Mouse (Mus musculus): ENCODE measurements around the gene Tnf. TPM values are rescaled to one million over a fixed set of nuclear protein-coding genes. Genes with fewer than 3 reads are reported as not detected.

The Tnf gene
- total and polyA plus RNA-seq, 3 experiments = 18.8 to 25.2 (median 20.8) TPM

DNA sequence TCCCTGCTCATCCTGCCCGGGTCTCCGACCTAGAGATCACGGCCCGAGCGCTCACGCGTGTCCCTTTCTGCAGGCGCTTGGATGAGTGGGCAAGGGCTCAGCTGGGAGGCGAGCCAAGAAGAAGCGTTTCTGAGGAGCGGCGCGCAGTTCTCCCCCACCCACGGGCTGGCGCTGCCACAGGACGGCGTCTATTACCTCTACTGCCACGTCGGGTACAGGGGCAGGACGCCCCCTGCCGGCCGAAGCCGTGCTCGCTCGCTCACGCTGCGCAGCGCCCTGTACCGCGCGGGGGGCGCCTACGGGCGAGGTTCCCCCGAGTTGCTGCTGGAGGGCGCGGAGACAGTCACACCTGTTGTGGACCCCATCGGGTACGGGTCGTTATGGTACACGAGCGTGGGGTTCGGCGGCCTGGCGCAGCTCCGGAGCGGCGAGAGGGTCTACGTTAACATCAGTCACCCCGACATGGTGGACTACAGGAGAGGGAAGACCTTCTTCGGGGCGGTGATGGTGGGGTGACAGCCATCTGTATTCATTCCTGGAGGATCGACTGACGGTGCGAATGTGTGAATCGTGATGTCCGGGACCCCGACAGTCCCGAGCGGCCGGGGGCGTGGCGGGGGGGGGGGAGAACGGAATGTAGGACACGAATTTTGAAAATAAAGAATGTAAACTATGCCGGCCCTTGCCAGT is 6.0 kb downstream of the Tnf start:
- peak; percentile 81 for DNase-seq (ENCODE audit: extremely low read depth)
- Histone ChIP-seq H3K79me2 (replicated peaks; ENCODE audit: control insufficient read depth, extremely low read depth, insufficient read depth, poor library complexity, severe bottlenecking) (peaks cover 18% of the 10 kb centered on the region), H3K27me3 (replicated peaks) (no peaks in the 10 kb centered on the region), H3K4me2 (ENCODE audit: insufficient read depth, low read depth, poor library complexity, severe bottlenecking) (peak overlapping the region; percentile 92), H3K4me3 (replicated peaks in 1 of 3; ENCODE audit: low read depth in 2 of 3, low read length in 2 of 3, poor library complexity in 1 of 3) (peak overlapping the region; percentile 60 to 80 (median 78)), H3K9ac (ENCODE audit: insufficient read depth, low read depth) (peak overlapping the region; percentile 71), H3K4me1 (ENCODE audit: control insufficient read depth in 1 of 2, insufficient read depth in 2 of 2) (peaks cover 21 to 44% of the 10 kb centered on the region in 2 experiments), H3K27ac (ENCODE audit: insufficient read depth, low read depth) (peak overlapping the region; percentile 96), H3K9me3 (replicated peaks; ENCODE audit: low read length) (no peaks in the 10 kb centered on the region), H3K36me3 (replicated peaks in 1 of 2; ENCODE audit: control insufficient read depth in 1 of 2, insufficient read depth in 1 of 2, low read length in 1 of 2) (peaks cover 3 to 15% of the 10 kb centered on the region in 2 experiments)
- in situ Hi-C loops (cut with MboI; ENCODE audit: low pct_ligation_motif_present, low pct_unique_long_range_greater_than_20kb, low sequenced_read_pairs) = no loop called here
- dilution Hi-C loops (cut with MboI; ENCODE audit: extremely low pct_ligation_motif_present, extremely low pct_unique_long_range_greater_than_20kb, low sequenced_read_pairs) = no loop called here
- no peak for TF ChIP-seq GABPA (IDR thresholded peaks at IDR 0.05; ENCODE audit: insufficient replicate concordance, low read depth, low read length)
- peak; percentile 59 for TF ChIP-seq NELFE (IDR thresholded peaks at IDR 0.05; ENCODE audit: low read depth, low read length)
- peak; percentile 39 for TF ChIP-seq CHD2 (IDR thresholded peaks at IDR 0.05; ENCODE audit: low read length)
- TF ChIP-seq CHD1 (IDR thresholded peaks at IDR 0.05; ENCODE audit: low read depth, low read length) = peak; percentile 84; the same call in 1 of the 2 replicates
- TF ChIP-seq USF1 (IDR thresholded peaks at IDR 0.05; ENCODE audit: low read depth, low read length) = no peak
- peak; percentile 40; the same call in 1 of the 2 replicates for TF ChIP-seq ZNF384 (IDR thresholded peaks at IDR 0.05; ENCODE audit: low read depth, low read length)
- no peak for TF ChIP-seq PAX5 (IDR thresholded peaks at IDR 0.05; ENCODE audit: low read length)
- TF ChIP-seq HCFC1 (IDR thresholded peaks at IDR 0.05; ENCODE audit: low read depth, low read length) = no peak
- TF ChIP-seq MYC (IDR thresholded peaks at IDR 0.05; ENCODE audit: low read depth, low read length) = 0 out of 2 replicates have a peak, but pooled peaks have one; percentile 51
- peak; percentile 63; the same call in 1 of the 2 replicates for TF ChIP-seq MAX (IDR thresholded peaks at IDR 0.05; ENCODE audit: low read length)
- TF ChIP-seq MXI1 (IDR thresholded peaks at IDR 0.05; ENCODE audit: low read depth, low read length) = peak; percentile 87
- TF ChIP-seq SMC3 (IDR thresholded peaks at IDR 0.05; ENCODE audit: low read depth, low read length) = peak; percentile 93
- no peak for TF ChIP-seq TBP (conservative IDR thresholded peaks at IDR 0.05; ENCODE audit: low read depth, low read length)
- TF ChIP-seq POLR2A (IDR thresholded peaks at IDR 0.05; ENCODE audit: low read depth, low read length) = no peak
- TF ChIP-seq CTCF (conservative IDR thresholded peaks at IDR 0.05 in 1 of 2, IDR thresholded peaks at IDR 0.05 in 1 of 2; ENCODE audit: low read depth in 2 of 2, low read length in 2 of 2) = peak; percentile 44 to 99; a peak in 3 of 4 replicates
- TF ChIP-seq USF2 (conservative IDR thresholded peaks at IDR 0.05; ENCODE audit: low read depth, low read length) = no peak
- no peak for TF ChIP-seq JUN (IDR thresholded peaks at IDR 0.05; ENCODE audit: insufficient read depth, low read depth, low read length)
- no peak for TF ChIP-seq KAT2A (IDR thresholded peaks at IDR 0.05; ENCODE audit: insufficient replicate concordance, low read length)
- no peak for TF ChIP-seq POLR2AphosphoS2 (IDR thresholded peaks at IDR 0.05; ENCODE audit: low read depth, low read length)
- TF ChIP-seq ZMIZ1 (IDR thresholded peaks at IDR 0.05; ENCODE audit: low read depth, low read length) = 0 out of 2 replicates have a peak, but pooled peaks have one; percentile 20
- peak; percentile 66 for TF ChIP-seq ZC3H11A (IDR thresholded peaks at IDR 0.05; ENCODE audit: low read depth, low read length)
- TF ChIP-seq RCOR1 (conservative IDR thresholded peaks at IDR 0.05; ENCODE audit: low read depth, low read length) = peak; percentile 60; the same call in 1 of the 2 replicates
- TF ChIP-seq SIN3A (IDR thresholded peaks at IDR 0.05; ENCODE audit: low read length) = peak; percentile 87
- TF ChIP-seq NRF1 (IDR thresholded peaks at IDR 0.05; ENCODE audit: low read depth, low read length) = peak; percentile 57; the same call in 1 of the 2 replicates
- no peak for TF ChIP-seq MAFK (IDR thresholded peaks at IDR 0.05; ENCODE audit: insufficient replicate concordance, low read length)
- peak; percentile 72 for TF ChIP-seq RAD21 (IDR thresholded peaks at IDR 0.05; ENCODE audit: low read depth, low read length)
- no peak for TF ChIP-seq JUND (conservative IDR thresholded peaks at IDR 0.05; ENCODE audit: low read depth, low read length)
- peak; percentile 54; the same call in 1 of the 2 replicates for TF ChIP-seq TCF12 (IDR thresholded peaks at IDR 0.05; ENCODE audit: low read depth, low read length)
- TF ChIP-seq ETS1 (conservative IDR thresholded peaks at IDR 0.05; ENCODE audit: low read depth, low read length) = no peak
- TF ChIP-seq MAZ (IDR thresholded peaks at IDR 0.05; ENCODE audit: low read depth, low read length) = peak; percentile 90
- 0 out of 2 replicates have a peak, but pooled peaks have one; percentile 5 for TF ChIP-seq EP300 (IDR thresholded peaks at IDR 0.05; ENCODE audit: low read length)
- TF ChIP-seq E2F4 (IDR thresholded peaks at IDR 0.05; ENCODE audit: insufficient replicate concordance, low read depth, low read length) = no peak
- TF ChIP-seq MEF2A (IDR thresholded peaks at IDR 0.05; ENCODE audit: borderline replicate concordance, low read depth, low read length) = peak; percentile 56; the same call in 1 of the 2 replicates
- peak; percentile 44; the same call in 1 of the 2 replicates for TF ChIP-seq IRF4 (IDR thresholded peaks at IDR 0.05; ENCODE audit: low read depth, low read length)
- TF ChIP-seq ZKSCAN1 (IDR thresholded peaks at IDR 0.05; ENCODE audit: borderline replicate concordance, low read depth, low read length) = no peak
- 0 out of 2 replicates have a peak, but pooled peaks have one; percentile 39 for TF ChIP-seq ELF1 (IDR thresholded peaks at IDR 0.05; ENCODE audit: low read depth, low read length)
- no peak for TF ChIP-seq UBTF (IDR thresholded peaks at IDR 0.05; ENCODE audit: low read depth, low read length)
- no peak; the same call in 1 of the 2 replicates for TF ChIP-seq BHLHE40 (IDR thresholded peaks at IDR 0.05; ENCODE audit: low read depth, low read length)

Measured in CH12.LX (cell line).